Mouse (Mus musculus) lung, postnatal 25 days (tissue): ENCODE measurements at regions not wholly inside any gene's neighbourhood (a gene's known extent, or its start where the extent isn't known, plus 50 kb on each side); places are given as distances from the start of the nearest gene placed in this dataset.

Experiments used
- DNase-seq: peaks from one replicate; pipeline ENCODE4 v3.0.0; 2022; ENCODE audit warnings: low spot score

- DNase-seq: no peak
These were observed 120.7 kb upstream of the Mkln1 start for GRCm38 (mm10) chr6:31277792-31278191.

GRCm38 (mm10) chr6:31283973-31284372 lies 114.6 kb upstream of the Mkln1 start:
- no peak for DNase-seq

- DNase-seq: peak; percentile 35
These were observed 114.1 kb upstream of the Mkln1 start for GRCm38 (mm10) chr6:31284390-31284789.

DNA sequence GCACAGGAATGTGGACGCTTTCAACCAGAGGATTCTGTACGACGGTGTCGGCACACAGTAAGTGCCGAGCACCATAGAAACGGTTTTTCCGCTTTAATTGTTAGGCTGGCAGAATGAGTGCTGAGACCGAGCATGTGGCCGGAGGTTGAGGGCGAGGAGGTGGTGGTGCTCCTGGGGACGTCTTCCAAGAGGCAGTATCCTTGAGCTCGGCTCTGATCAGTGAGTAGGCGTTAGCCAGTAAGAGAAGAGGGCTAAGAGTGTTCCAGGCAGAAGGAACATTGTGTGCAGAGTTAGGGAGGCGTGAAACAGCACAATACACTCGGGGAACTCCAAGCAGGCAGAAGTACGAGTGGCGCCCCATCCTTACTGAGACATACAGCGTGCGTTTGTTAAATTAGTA lies 113.5 kb upstream of the Mkln1 start:
- no peak for DNase-seq

- DNase-seq: no peak
These were observed 112.4 kb upstream of the Mkln1 start for GRCm38 (mm10) chr6:31285981-31286737.

DNA sequence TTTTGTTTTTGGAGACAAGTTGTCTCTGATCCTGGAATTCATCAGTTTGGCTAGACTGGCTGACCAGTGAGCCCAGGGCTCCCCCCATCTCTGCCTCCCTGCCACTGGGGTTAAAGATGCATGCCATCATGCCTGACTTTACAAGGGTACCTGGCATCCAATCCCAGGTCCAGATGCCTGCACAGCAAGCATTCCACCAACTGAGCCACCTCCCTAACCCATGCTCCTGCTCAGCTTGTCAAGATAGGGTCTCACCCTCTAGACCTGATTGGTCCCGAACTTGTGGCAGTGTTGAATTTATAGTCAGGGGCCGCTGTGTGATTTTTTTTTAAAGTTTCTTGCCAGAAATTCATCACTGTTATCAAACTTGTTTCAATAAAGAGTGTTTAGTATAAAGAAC lies 111.4 kb upstream of the Mkln1 start:
- DNase-seq: no peak

GRCm38 (mm10) chr6:31287686-31288085 lies 110.8 kb upstream of the Mkln1 start:
- no peak for DNase-seq

DNA sequence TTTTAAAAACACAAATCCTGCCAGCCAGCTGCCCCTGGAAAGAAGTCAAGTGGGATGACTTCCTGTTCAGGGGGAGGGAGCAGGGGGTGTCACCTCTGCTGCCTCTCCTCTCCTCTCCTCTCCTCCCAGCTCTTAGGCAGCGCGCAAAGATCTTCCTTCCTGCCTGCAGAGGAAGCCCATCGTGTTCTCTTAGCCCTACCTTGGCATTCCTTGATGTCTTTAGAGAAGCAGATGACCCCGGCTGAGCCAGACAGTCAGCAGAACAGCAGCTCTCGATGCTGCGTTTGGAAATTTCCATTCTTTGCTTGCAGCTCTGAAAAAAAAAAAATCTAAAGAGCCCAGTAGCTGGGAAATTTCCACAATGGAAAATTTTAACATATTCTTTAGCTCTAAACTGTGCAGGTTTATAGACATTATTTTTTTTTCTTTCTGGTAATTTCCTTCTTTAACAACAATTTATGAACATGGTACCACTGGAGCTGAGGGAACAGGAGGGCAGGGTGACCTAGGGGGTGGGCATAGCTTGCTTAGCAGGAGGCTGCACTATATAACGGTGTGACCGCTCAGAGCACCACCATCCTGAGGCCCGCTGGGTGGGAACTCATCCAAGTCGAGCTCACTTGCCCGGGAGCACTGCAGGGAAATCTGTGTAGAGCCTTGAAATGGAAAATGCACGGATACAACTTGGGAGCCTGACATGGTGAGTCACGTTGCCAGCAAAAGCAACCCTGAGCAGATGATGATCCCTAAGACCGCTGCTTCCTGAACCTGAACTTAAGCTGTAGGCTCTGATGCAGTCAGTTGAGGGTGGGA lies 109.9 kb upstream of the Mkln1 start:
- DNase-seq: peak; percentile 19

GRCm38 (mm10) chr6:31289234-31289486 lies 109.4 kb upstream of the Mkln1 start:
- DNase-seq: no peak

DNA sequence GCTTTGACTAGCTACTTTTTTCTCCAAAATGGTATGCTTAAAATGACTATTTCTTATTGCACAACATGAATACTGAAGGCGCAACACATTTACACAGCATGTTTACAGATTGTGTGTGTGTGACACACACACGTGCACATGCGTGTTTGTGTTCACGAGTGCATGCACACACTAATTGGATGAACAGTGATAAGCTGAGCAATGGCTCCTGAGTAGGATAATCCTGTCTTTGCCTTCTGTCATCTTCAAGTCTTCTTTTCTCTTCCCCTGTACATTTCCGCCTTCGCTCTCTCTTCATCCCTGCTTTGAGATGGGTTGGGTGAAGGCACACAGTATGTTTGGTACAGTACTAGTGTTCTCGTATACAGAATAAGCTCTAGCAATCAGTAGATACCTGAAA lies 106.5 kb upstream of the Mkln1 start:
- no peak for DNase-seq

GRCm38 (mm10) chr6:31293008-31293407 lies 105.5 kb upstream of the Mkln1 start:
- no peak for DNase-seq

- DNase-seq: no peak
These were observed 99.1 kb upstream of the Mkln1 start for GRCm38 (mm10) chr6:31299395-31299794.

DNA sequence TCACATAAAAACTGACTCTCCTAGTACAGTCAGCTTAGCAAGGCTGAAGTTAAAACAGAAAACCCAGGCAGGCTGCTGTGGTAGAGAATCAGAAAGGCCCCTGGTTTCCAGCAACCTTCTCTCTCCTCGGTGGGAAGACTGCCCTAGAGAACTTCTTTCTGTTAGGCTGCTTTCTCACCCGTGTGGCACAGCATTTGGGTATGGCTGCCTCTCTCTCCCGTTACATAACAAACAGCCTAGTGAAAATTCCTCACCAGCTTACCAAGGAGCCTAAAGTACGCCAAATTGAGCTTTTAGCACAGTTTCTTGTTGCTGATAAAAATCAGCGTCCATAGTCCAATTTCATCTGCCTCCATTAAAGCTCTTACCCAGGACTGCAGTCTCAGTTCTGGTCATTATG lies 92.8 kb upstream of the Mkln1 start:
- DNase-seq: no peak

- no peak for DNase-seq
These were observed 91.4 kb upstream of the Mkln1 start for GRCm38 (mm10) chr6:31307047-31307633.

- no peak for DNase-seq
These were observed 90.6 kb upstream of the Mkln1 start for GRCm38 (mm10) chr6:31307899-31308298.

DNA sequence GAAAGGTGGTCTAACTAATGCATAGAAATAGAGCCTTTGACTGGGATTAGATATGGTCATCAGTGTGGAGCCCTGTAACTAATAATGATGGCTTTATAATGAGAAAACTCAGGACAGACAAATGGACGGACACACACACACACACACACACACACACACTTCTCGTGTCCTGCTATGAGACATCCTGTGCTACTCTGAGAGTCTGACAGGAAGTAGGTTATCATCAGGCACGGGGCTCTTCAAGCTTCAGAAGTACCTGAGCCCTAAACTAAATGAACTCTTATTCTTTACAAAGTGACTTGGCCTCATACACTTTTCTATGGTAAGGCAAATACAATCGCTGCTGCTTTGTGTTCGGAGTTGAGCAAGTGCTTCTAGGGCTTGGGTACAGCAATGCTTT lies 87.9 kb upstream of the Mkln1 start:
- DNase-seq: no peak

DNA sequence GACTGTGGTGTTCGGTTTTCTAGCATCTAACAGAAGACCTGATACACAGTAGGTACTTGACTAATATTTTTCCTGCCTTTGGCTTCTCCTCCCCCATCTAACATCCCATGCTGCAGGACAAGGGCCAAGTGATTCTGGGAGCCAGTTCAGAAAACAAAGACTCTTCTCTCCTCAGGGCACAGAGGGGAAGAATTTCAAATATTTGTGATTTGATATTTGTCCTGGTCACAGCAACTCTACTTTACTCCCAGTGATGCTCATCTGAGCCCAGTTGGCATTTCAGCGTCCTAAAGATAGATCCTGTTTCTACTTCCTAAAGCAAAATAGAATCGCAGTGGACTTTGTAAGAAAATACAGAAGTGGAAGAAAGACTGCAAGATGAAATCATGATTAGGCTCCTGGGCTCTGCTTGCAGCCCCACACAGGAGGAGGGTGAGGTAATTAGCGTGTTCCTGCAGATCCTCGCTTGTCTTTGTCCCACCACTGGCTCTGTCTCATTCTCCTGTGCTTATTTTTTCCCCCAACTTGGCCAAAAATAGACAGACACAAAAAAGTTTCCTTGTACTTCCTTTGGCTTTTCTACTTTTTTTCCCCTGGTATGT lies 84.6 kb upstream of the Mkln1 start:
- no peak for DNase-seq

GRCm38 (mm10) chr6:31317741-31318225 lies 80.8 kb upstream of the Mkln1 start:
- DNase-seq: peak; percentile 80

GRCm38 (mm10) chr6:31318506-31318905 lies 80.0 kb upstream of the Mkln1 start:
- DNase-seq: peak; percentile 77

GRCm38 (mm10) chr6:31319431-31319830 lies 79.1 kb upstream of the Mkln1 start:
- DNase-seq: no peak

- no peak for DNase-seq
These were observed 78.2 kb upstream of the Mkln1 start for GRCm38 (mm10) chr6:31320141-31320830.
